Mouse (Mus musculus): ENCODE measurements around the gene Myh13. TPM values are rescaled to one million over a fixed set of nuclear protein-coding genes. Genes with fewer than 3 reads are reported as not detected.

Myh13 gene
- polyA plus RNA-seq, 1 experiment from 2014 or later: not detected

- TF ChIP-seq CTCF (IDR thresholded peaks at IDR 0.05; ENCODE audit: low read depth): no peak
- H3K27ac ChIP-seq: no peak overlapping the region
- H3K9me3 ChIP-seq (replicated peaks; ENCODE audit: low read length): no peaks in the 10 kb centered on the region
- H3K27me3 ChIP-seq (ENCODE audit: insufficient read depth, low read length): no peaks in the 10 kb centered on the region
- H3K4me1 ChIP-seq (replicated peaks; ENCODE audit: insufficient read depth, low read length): no peaks in the 10 kb centered on the region
- H3K4me3 ChIP-seq (replicated peaks; ENCODE audit: low read depth, low read length): no peak overlapping the region
- WGBS: 87% methylated on average over 12 of the region's 12 CpGs
- no peak overlapping the region for H3K9ac ChIP-seq (ENCODE audit: low read depth, low read length)
- ATAC-seq (replicated peaks; ENCODE audit: low FRiP score, low read depth): no peak
- no peaks in the 10 kb centered on the region for H3K36me3 ChIP-seq (ENCODE audit: insufficient read depth, low read length)
- DNase-seq (ENCODE audit: low spot score): no peak
- no peak overlapping the region for H3K4me2 ChIP-seq (ENCODE audit: low read length)
Measured at GRCm38 (mm10) chr11:67364551-67364950, 43.1 kb downstream of the Myh13 start.

- no peak overlapping the region for H3K4me2 ChIP-seq (ENCODE audit: low read length)
- H3K27ac ChIP-seq: no peak overlapping the region
- no peaks in the 10 kb centered on the region for H3K4me1 ChIP-seq (replicated peaks; ENCODE audit: insufficient read depth, low read length)
- WGBS: 61% methylated on average over 14 of the region's 14 CpGs
- no peak overlapping the region for H3K9ac ChIP-seq (ENCODE audit: low read depth, low read length)
- H3K4me3 ChIP-seq (replicated peaks; ENCODE audit: low read depth, low read length): no peak overlapping the region
- no peaks in the 10 kb centered on the region for H3K36me3 ChIP-seq (ENCODE audit: insufficient read depth, low read length)
- H3K9me3 ChIP-seq (replicated peaks; ENCODE audit: low read length): no peaks in the 10 kb centered on the region
- TF ChIP-seq CTCF (IDR thresholded peaks at IDR 0.05; ENCODE audit: low read depth): no peak
- no peak for DNase-seq (ENCODE audit: low spot score)
- no peak for ATAC-seq (replicated peaks; ENCODE audit: low FRiP score, low read depth)
- no peaks in the 10 kb centered on the region for H3K27me3 ChIP-seq (ENCODE audit: insufficient read depth, low read length)
Measured at GRCm38 (mm10) chr11:67364986-67365721, 43.7 kb downstream of the Myh13 start.

DNA sequence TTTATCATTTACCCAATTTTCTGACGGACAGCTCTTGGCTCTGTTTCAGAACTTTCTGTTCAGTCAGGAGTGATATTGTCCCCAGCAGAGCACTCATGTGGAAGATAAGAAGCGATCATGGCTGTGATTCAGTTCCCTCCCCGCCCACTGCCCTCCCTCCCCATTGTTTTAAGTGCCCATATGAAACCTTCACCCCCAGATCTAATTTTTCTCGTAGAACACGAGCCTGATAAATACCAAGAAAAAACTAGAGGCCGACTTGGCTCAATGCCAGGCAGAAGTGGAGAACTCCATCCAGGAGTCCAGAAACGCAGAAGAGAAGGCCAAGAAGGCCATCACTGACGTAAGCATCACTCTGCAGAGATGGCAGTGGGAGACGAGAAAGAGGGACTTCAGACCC is 45.5 kb downstream of the Myh13 start:
- no peak for ATAC-seq (replicated peaks; ENCODE audit: low FRiP score, low read depth)
- Histone ChIP-seq H3K4me1 (replicated peaks; ENCODE audit: insufficient read depth, low read length) (no peaks in the 10 kb centered on the region), H3K4me2 (ENCODE audit: low read length) (no peak overlapping the region), H3K27ac (no peak overlapping the region), H3K27me3 (ENCODE audit: insufficient read depth, low read length) (no peaks in the 10 kb centered on the region), H3K9me3 (replicated peaks; ENCODE audit: low read length) (no peaks in the 10 kb centered on the region), H3K36me3 (ENCODE audit: insufficient read depth, low read length) (no peaks in the 10 kb centered on the region), H3K9ac (ENCODE audit: low read depth, low read length) (no peak overlapping the region), H3K4me3 (replicated peaks; ENCODE audit: low read depth, low read length) (no peak overlapping the region)
- peak; percentile 5 for DNase-seq (ENCODE audit: low spot score)
- 42% methylated on average over 9 of the region's 9 CpGs for WGBS
- no peak for TF ChIP-seq CTCF (IDR thresholded peaks at IDR 0.05; ENCODE audit: low read depth)

- no peak overlapping the region for H3K4me2 ChIP-seq (ENCODE audit: low read length)
- DNase-seq (ENCODE audit: low spot score) (peak; percentile 67), ATAC-seq (replicated peaks; ENCODE audit: low FRiP score, low read depth) (0 out of 2 replicates have a peak, but pooled peaks have one; percentile 25)
- H3K4me1 ChIP-seq (replicated peaks; ENCODE audit: insufficient read depth, low read length): no peaks in the 10 kb centered on the region
- H3K4me3 ChIP-seq (replicated peaks; ENCODE audit: low read depth, low read length): no peak overlapping the region
- no peaks in the 10 kb centered on the region for H3K27me3 ChIP-seq (ENCODE audit: insufficient read depth, low read length)
- 62% methylated on average over 2 of the region's 2 CpGs for WGBS
- no peak overlapping the region for H3K9ac ChIP-seq (ENCODE audit: low read depth, low read length)
- H3K36me3 ChIP-seq (ENCODE audit: insufficient read depth, low read length): no peaks in the 10 kb centered on the region
- H3K27ac ChIP-seq: no peak overlapping the region
- no peaks in the 10 kb centered on the region for H3K9me3 ChIP-seq (replicated peaks; ENCODE audit: low read length)
- TF ChIP-seq CTCF (IDR thresholded peaks at IDR 0.05; ENCODE audit: low read depth): peak; percentile 79
Measured at GRCm38 (mm10) chr11:67373333-67373732, 51.9 kb downstream of the Myh13 start.

- Histone ChIP-seq H3K4me3 (replicated peaks; ENCODE audit: low read depth, low read length) (no peak overlapping the region), H3K9ac (ENCODE audit: low read depth, low read length) (no peak overlapping the region), H3K4me1 (replicated peaks; ENCODE audit: insufficient read depth, low read length) (no peaks in the 10 kb centered on the region), H3K36me3 (ENCODE audit: insufficient read depth, low read length) (no peaks in the 10 kb centered on the region), H3K9me3 (replicated peaks; ENCODE audit: low read length) (no peaks in the 10 kb centered on the region), H3K27ac (no peak overlapping the region), H3K4me2 (ENCODE audit: low read length) (no peak overlapping the region), H3K27me3 (ENCODE audit: insufficient read depth, low read length) (no peaks in the 10 kb centered on the region)
- TF ChIP-seq CTCF (IDR thresholded peaks at IDR 0.05; ENCODE audit: low read depth): peak; percentile 74
- ATAC-seq (replicated peaks; ENCODE audit: low FRiP score, low read depth) (no peak), DNase-seq (ENCODE audit: low spot score) (peak; percentile 45)
Measured at GRCm38 (mm10) chr11:67376308-67376707, 54.9 kb downstream of the Myh13 start.

GRCm38 (mm10) chr11:67379703-67380510 is 58.4 kb downstream of the Myh13 start:
- no peaks in the 10 kb centered on the region for H3K36me3 ChIP-seq (ENCODE audit: insufficient read depth, low read length)
- H3K9ac ChIP-seq (ENCODE audit: low read depth, low read length): no peak overlapping the region
- no peaks in the 10 kb centered on the region for H3K27me3 ChIP-seq (ENCODE audit: insufficient read depth, low read length)
- DNase-seq (ENCODE audit: low spot score) (peak; percentile 59), ATAC-seq (replicated peaks; ENCODE audit: low FRiP score, low read depth) (0 out of 2 replicates have a peak, but pooled peaks have one; percentile 57)
- no peak overlapping the region for H3K4me3 ChIP-seq (replicated peaks; ENCODE audit: low read depth, low read length)
- whole genome bisulfite sequencing: 14% methylated on average over 10 of the region's 10 CpGs
- no peaks in the 10 kb centered on the region for H3K9me3 ChIP-seq (replicated peaks; ENCODE audit: low read length)
- 0 out of 2 replicates have a peak overlapping the region, but pooled peaks have one; percentile 5 for H3K27ac ChIP-seq
- H3K4me2 ChIP-seq (ENCODE audit: low read length): peak overlapping the region; percentile 23; the same call in 1 of the 2 replicates
- no peaks in the 10 kb centered on the region for H3K4me1 ChIP-seq (replicated peaks; ENCODE audit: insufficient read depth, low read length)
- no peak for TF ChIP-seq CTCF (IDR thresholded peaks at IDR 0.05; ENCODE audit: low read depth)

Measured in kidney, postnatal 0 days (tissue).